Mouse (Mus musculus) liver, adult 2 months (tissue): ENCODE measurements around the gene Il34. TPM values are rescaled to one million over a fixed set of nuclear protein-coding genes. Genes with fewer than 3 reads are reported as not detected.

Experiments used
- DNase-seq: peaks from one replicate; pipeline ENCODE4 v3.0.0-alpha.2; 2011; ENCODE audit warnings: low read depth, low spot score; ENCODE audit errors: extremely low read depth
- H3K27ac ChIP-seq: fragments of 200-500 bp; replicated peaks from 2 replicates; pipeline ENCODE4 v1.5.1; 2012; ENCODE audit warnings: low read depth, mild to moderate bottlenecking, control low read depth, inconsistent platforms, low read length; ENCODE audit not compliant: insufficient read depth
- H3K27me3 ChIP-seq: fragments of 200-500 bp; 2 replicates; pipeline ENCODE4 v1.6.1; 2012; ENCODE audit warnings: mild to moderate bottlenecking, moderate library complexity, low read length, inconsistent platforms; ENCODE audit not compliant: control insufficient read depth, insufficient read depth
- H3K36me3 ChIP-seq: fragments of 200-500 bp; 2 replicates; pipeline ENCODE4 v1.6.1; 2012; ENCODE audit warnings: low read length, inconsistent platforms; ENCODE audit not compliant: control insufficient read depth, insufficient read depth
- H3K4me1 ChIP-seq: fragments of 200-500 bp; 2 replicates; pipeline ENCODE4 v1.6.1; 2011; ENCODE audit warnings: low read length; ENCODE audit not compliant: control insufficient read depth, insufficient read depth
- H3K4me3 ChIP-seq: fragments of 200-500 bp; 2 replicates; pipeline ENCODE4 v1.5.1; 2011; ENCODE audit warnings: low read depth, mild to moderate bottlenecking, control low read depth, low read length, moderate library complexity; ENCODE audit not compliant: insufficient read depth
- H3K79me2 ChIP-seq: fragments of 200-500 bp; 2 replicates; pipeline ENCODE4 v1.6.1; 2012; ENCODE audit warnings: inconsistent platforms, mild to moderate bottlenecking, low read length, moderate library complexity; ENCODE audit not compliant: control insufficient read depth, insufficient read depth
- H3K9ac ChIP-seq: fragments of 200-500 bp; 2 replicates; pipeline ENCODE4 v1.6.1; 2012; ENCODE audit warnings: low read depth, mild to moderate bottlenecking, control low read depth, inconsistent platforms, low read length
- CTCF ChIP-seq: fragments of 200-500 bp; IDR thresholded peaks from 2 replicates; pipeline ENCODE4 v1.5.1; 2011; ENCODE audit warnings: low read depth, low read length, control low read depth
- POLR2A ChIP-seq: fragments of 200-500 bp; IDR thresholded peaks from 2 replicates; pipeline ENCODE4 v1.6.1; 2011; ENCODE audit warnings: low read length, control low read depth; ENCODE audit not compliant: insufficient read depth; ENCODE audit errors: extremely low read depth
- WGBS: fragments of 180-500 bp; shearing (Covaris S2); methylation state at CpG from one replicate; pipeline ENCODE4 v1.1.7; 2018; 5-methylcytosine and 5-hydroxymethylcytosine counted together
- polyA plus RNA-seq: library from polyadenylated mRNA; depleted of rRNA; stranded (reverse); fragments of >200 nt; gene quantifications from 2 replicates; pipeline ENCODE4 v1.2.3, GENCODE M21; 2012; rRNA removed
- total RNA-seq: library from RNA; depleted of rRNA; stranded (reverse); fragments of >200 nt; gene quantifications from 2 replicates; pipeline ENCODE4 v1.2.3, GENCODE M21; 2014; rRNA removed

Il34 gene
- total and polyA plus RNA-seq, 2 experiments, result 2.4 to 7.3 TPM

DNA sequence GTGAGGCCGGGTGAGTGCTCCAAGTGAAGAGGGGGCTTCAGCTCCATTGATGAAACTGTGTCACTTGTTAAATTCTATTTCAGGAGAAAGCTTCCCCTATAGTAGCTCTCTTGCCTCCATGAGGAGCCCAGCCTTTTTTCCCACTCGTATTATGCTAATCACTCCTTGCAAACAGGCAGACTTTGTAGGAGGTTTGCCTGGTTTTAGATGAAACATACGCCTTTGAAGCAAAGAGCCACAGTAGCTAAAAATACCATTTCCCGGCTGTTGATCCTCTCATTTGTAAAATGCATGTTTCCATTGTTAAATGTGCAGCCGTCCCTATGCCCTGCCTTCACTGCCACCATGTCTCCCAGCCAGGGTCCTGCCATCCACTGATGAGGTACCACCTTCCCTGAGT is 108.2 kb downstream of the Il34 start:
- H3K27ac ChIP-seq, result no peak overlapping the region
- H3K4me1 ChIP-seq, result no peaks in the 10 kb centered on the region
- no peak overlapping the region for H3K4me3 ChIP-seq
- 96% methylated on average over 5 of the region's 5 CpGs for WGBS
- H3K27me3 ChIP-seq, result no peaks in the 10 kb centered on the region
- H3K79me2 ChIP-seq, result no peaks in the 10 kb centered on the region
- H3K36me3 ChIP-seq, result peaks cover 2% of the 10 kb centered on the region; the same call in 1 of the 2 replicates
- no peak for TF ChIP-seq POLR2A
- no peak for DNase-seq
- H3K9ac ChIP-seq, result no peak overlapping the region

DNA sequence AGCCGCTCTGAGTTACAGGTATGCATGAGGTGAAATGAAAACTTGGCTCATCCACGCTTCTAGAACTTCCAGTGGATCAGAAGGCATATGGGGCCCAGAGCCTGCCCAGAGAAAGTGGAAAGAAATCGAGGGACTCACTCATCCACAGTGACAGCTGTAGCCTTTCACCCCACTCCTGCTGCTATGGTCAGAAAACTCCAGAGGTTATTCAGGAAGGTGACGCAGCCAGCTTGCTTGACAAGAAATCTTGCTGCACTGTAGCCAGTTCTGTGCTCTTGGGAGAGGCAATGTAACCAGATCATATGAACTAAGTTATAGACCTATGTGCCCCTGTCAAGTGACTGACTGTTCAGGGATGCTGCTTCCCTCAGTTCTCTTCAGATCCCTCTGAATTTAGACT is 109.7 kb downstream of the Il34 start:
- no peak for DNase-seq
- H3K9ac ChIP-seq, result no peak overlapping the region
- no peak for TF ChIP-seq CTCF
- TF ChIP-seq POLR2A, result no peak
- 89% methylated on average over 4 of the region's 4 CpGs for WGBS
- H3K79me2 ChIP-seq, result no peaks in the 10 kb centered on the region
- H3K4me1 ChIP-seq, result no peaks in the 10 kb centered on the region
- no peaks in the 10 kb centered on the region for H3K27me3 ChIP-seq
- H3K36me3 ChIP-seq, result peaks cover 2% of the 10 kb centered on the region; the same call in 1 of the 2 replicates
- no peak overlapping the region for H3K4me3 ChIP-seq
- H3K27ac ChIP-seq, result no peak overlapping the region

DNA sequence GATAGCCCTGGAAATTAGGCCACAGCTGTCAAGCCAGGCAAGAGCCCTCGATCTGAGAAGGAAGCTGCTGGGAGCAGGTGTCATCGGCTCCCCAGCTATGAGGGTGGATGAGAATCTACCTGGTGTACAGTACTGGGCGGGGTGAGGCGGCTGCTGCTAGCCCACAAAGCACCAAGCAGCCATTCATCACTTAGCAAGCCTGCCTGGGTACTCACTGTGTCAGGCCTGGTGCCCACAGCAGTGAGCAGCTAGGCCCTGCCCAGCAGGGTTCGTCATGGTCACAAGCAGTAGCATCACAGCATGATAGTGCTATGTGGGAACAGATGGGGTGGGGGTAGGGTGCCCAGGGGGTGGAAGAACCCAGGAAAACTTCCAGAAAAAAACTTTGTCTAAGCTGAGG is 110.3 kb downstream of the Il34 start:
- H3K79me2 ChIP-seq, result no peaks in the 10 kb centered on the region
- no peak overlapping the region for H3K4me3 ChIP-seq

DNA sequence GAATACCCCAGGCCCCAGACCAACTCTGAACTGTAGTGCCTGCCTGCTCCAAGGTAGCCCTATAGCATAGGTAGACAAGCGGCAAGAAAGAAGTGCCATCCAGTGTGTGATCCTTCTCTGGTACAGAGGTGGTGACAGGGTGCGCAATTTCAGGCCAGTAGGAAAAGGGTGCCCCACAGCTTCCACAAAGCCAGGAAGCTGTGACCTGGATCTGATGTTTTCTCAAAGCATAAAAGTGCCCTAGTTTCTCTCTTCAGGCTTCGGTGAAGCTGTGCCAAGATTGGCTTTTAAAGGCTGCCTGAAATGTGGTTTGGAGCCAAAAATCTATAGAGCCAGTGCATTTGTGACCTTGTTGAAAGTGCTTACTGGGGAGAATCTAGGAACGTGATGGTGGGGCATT is 110.9 kb downstream of the Il34 start:
- DNase-seq, result no peak
- Histone ChIP-seq H3K9ac (no peak overlapping the region), H3K4me3 (no peak overlapping the region), H3K27me3 (no peaks in the 10 kb centered on the region), H3K4me1 (no peaks in the 10 kb centered on the region), H3K27ac (no peak overlapping the region), H3K36me3 (peaks cover 2% of the 10 kb centered on the region; the same call in 1 of the 2 replicates), H3K79me2 (no peaks in the 10 kb centered on the region)
- TF ChIP-seq CTCF, result no peak
- TF ChIP-seq POLR2A, result no peak
- 73% methylated on average over 4 of the region's 4 CpGs for WGBS

More for the DNA sequence above, 110.3 kb downstream of the Il34 start:
- Histone ChIP-seq H3K27me3 (no peaks in the 10 kb centered on the region), H3K36me3 (peaks cover 2% of the 10 kb centered on the region; the same call in 1 of the 2 replicates), H3K4me1 (no peaks in the 10 kb centered on the region), H3K9ac (no peak overlapping the region), H3K27ac (no peak overlapping the region)
- no peak for TF ChIP-seq CTCF
- 94% methylated on average over 5 of the region's 5 CpGs for WGBS
- no peak for DNase-seq

DNA sequence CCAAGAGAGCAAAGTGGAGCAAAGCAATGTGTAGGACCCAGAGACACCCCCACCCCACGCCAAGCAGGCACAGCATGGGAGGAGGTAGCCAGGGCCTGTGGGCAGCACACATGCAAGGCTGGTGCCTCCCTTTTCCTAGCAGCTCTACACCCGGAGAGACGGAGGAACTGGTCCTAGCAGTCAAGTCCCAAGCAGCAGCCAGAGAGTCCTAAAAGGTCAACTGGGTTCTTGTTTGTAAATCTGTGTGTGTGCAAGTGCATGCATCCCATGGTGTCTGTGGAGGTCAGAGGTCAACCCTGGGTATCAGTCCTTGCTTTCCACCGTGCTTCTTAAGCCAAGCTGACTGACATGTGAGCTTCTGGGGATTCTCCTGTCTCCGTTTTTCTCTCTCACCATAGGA is 111.5 kb downstream of the Il34 start:
- Histone ChIP-seq H3K79me2 (no peaks in the 10 kb centered on the region), H3K4me3 (no peak overlapping the region), H3K27me3 (no peaks in the 10 kb centered on the region), H3K9ac (no peak overlapping the region), H3K4me1 (no peaks in the 10 kb centered on the region), H3K36me3 (peaks cover 5% of the 10 kb centered on the region; the same call in 1 of the 2 replicates), H3K27ac (no peak overlapping the region)
- DNase-seq, result no peak
- WGBS, result 80% methylated on average over 5 of the region's 5 CpGs
- TF ChIP-seq POLR2A (no peak), CTCF (no peak)

Other genes starting within 250 kb of the Il34 start
- 6.7 and 7.9 TPM in 2 replicates for gene Vac14, start 187.3 kb downstream of the Il34 start, total RNA-seq
- gene Vac14, start 187.3 kb downstream of the Il34 start, polyA plus RNA-seq, result 22.9 and 25.0 TPM in 2 replicates
- gene Mtss1l, start 84.4 kb downstream of the Il34 start, total RNA-seq, result 0.55 and 0.94 TPM in 2 replicates
- gene Mtss1l, start 84.4 kb downstream of the Il34 start, polyA plus RNA-seq, result 2.5 and 3.7 TPM in 2 replicates
- gene Cog4, start 40.7 kb upstream of the Il34 start, total RNA-seq, result 73.9 and 75.4 TPM in 2 replicates
- 27.8 and 29.4 TPM in 2 replicates for gene Cog4, start 40.7 kb upstream of the Il34 start, polyA plus RNA-seq
- gene Sf3b3, start 40.9 kb upstream of the Il34 start, total RNA-seq, result 20.6 and 23.8 TPM in 2 replicates
- gene Sf3b3, start 40.9 kb upstream of the Il34 start, polyA plus RNA-seq, result 10.8 and 12.1 TPM in 2 replicates
- 6.3 and 6.7 TPM in 2 replicates for gene Fuk, start 96.6 kb upstream of the Il34 start, total RNA-seq
- gene Fuk, start 96.6 kb upstream of the Il34 start, polyA plus RNA-seq, result 11.2 and 11.4 TPM in 2 replicates
- 0.83 and 1.3 TPM in 2 replicates for gene St3gal2, start 114.0 kb upstream of the Il34 start, total RNA-seq
- gene St3gal2, start 114.0 kb upstream of the Il34 start, polyA plus RNA-seq, result 1.2 and 1.5 TPM in 2 replicates
- 10.2 and 15.1 TPM in 2 replicates for gene Ddx19a, start 191.9 kb upstream of the Il34 start, total RNA-seq
- gene Ddx19a, start 191.9 kb upstream of the Il34 start, polyA plus RNA-seq, result 11.8 and 12.0 TPM in 2 replicates
- gene Ddx19b, start 225.8 kb upstream of the Il34 start, total RNA-seq, result 5.8 and 7.1 TPM in 2 replicates
- gene Ddx19b, start 225.8 kb upstream of the Il34 start, polyA plus RNA-seq, result 3.3 and 3.4 TPM in 2 replicates
- 60.1 and 60.5 TPM in 2 replicates for gene Aars, start 227.2 kb upstream of the Il34 start, total RNA-seq
- 56.6 and 56.9 TPM in 2 replicates for gene Aars, start 227.2 kb upstream of the Il34 start, polyA plus RNA-seq